Mouse (Mus musculus) heart, adult 2 months (tissue): Measurements from ENCODE around the gene E330021D16Rik. TPM values are rescaled to one million over a fixed set of nuclear protein-coding genes. Genes with fewer than 3 reads are reported as not detected.

Experiments
- DNase-seq, 2 experiments: peaks; one replicate each; pipeline ENCODE4 v3.0.0; 2021
- H3K27ac ChIP-seq: fragments of 200-600 bp; 2 replicates; pipeline ENCODE4 v1.8.1; 2022
- H3K27me3 ChIP-seq: fragments of 200-500 bp; 2 replicates; pipeline ENCODE4 v1.6.1; 2012; ENCODE audit warnings: mild to moderate bottlenecking, low read length, inconsistent platforms, mixed read lengths; ENCODE audit not compliant: control insufficient read depth, insufficient read depth
- H3K36me3 ChIP-seq: fragments of 200-500 bp; 2 replicates; pipeline ENCODE4 v1.6.1; 2012; ENCODE audit warnings: low read length, inconsistent platforms; ENCODE audit not compliant: control insufficient read depth, insufficient read depth
- H3K4me1 ChIP-seq: fragments of 200-500 bp; 2 replicates; pipeline ENCODE4 v1.6.1; 2011; ENCODE audit warnings: low read length; ENCODE audit not compliant: control insufficient read depth, insufficient read depth
- H3K4me3 ChIP-seq: fragments of 200-600 bp; 2 replicates; pipeline ENCODE4 v1.8.1; 2022
- H3K79me2 ChIP-seq: fragments of 200-500 bp; replicated peaks from 2 replicates; pipeline ENCODE4 v1.6.1; 2012; ENCODE audit warnings: mild to moderate bottlenecking, inconsistent platforms, low read length, moderate library complexity, mixed read lengths; ENCODE audit not compliant: control insufficient read depth, insufficient read depth
- H3K9ac ChIP-seq: fragments of 200-500 bp; 2 replicates; pipeline ENCODE4 v1.6.1; 2012; ENCODE audit warnings: low read depth, mild to moderate bottlenecking, control low read depth, inconsistent platforms, low read length, mixed read lengths
- CTCF ChIP-seq: fragments of 200-600 bp; IDR thresholded peaks from 2 replicates; pipeline ENCODE4 v1.8.1; 2022; ENCODE audit warnings: antibody characterized with exemption, mild to moderate bottlenecking, moderate library complexity
- EP300 ChIP-seq: fragments of 200-500 bp; IDR thresholded peaks from 2 replicates; pipeline ENCODE4 v1.6.1; 2011; ENCODE audit warnings: low read depth, low read length, control low read depth; ENCODE audit not compliant: insufficient read depth
- POLR2A ChIP-seq: fragments of 200-500 bp; IDR thresholded peaks from 2 replicates; pipeline ENCODE4 v1.6.1; 2011; ENCODE audit warnings: mild to moderate bottlenecking, low read depth, low read length, control low read depth; ENCODE audit not compliant: insufficient read depth
- WGBS: fragments of 180-500 bp; shearing (Covaris S2); methylation state at CpG from one replicate; pipeline ENCODE4 v1.1.7; 2018; 5-methylcytosine and 5-hydroxymethylcytosine counted together
- intact Hi-C: fragments of 180-260 bp; cut with DNase I; formaldehyde crosslinking; loops from one replicate; pipeline ENCODE4 v1.15.1; 2025
- polyA plus RNA-seq: library from polyadenylated mRNA; depleted of rRNA; stranded (reverse); fragments of >200 nt; gene quantifications from 2 replicates; pipeline ENCODE4 v1.2.3, GENCODE M21; 2012; rRNA removed
- total RNA-seq, 2 experiments: library from RNA; stranded (reverse); gene quantifications; 2 replicates each; pipeline ENCODE4 v1.2.3; 2021

Gene E330021D16Rik
- total and polyA plus RNA-seq, 3 experiments, result not detected

- no peaks in the 10 kb centered on the region; the same call in 1 of the 2 replicates for H3K4me1 ChIP-seq
- no peak overlapping the region for H3K27ac ChIP-seq
- no peak for DNase-seq
- 72% methylated on average over 4 of the region's 4 CpGs for WGBS
- H3K79me2 ChIP-seq, result no peaks in the 10 kb centered on the region
- no peak for TF ChIP-seq CTCF
- intact Hi-C loops, result no loop called here
- no peak overlapping the region for H3K4me3 ChIP-seq
- no peak overlapping the region for H3K9ac ChIP-seq
- no peaks in the 10 kb centered on the region for H3K36me3 ChIP-seq
- H3K27me3 ChIP-seq, result no peaks in the 10 kb centered on the region
These were observed 51.4 kb downstream of the E330021D16Rik start for GRCm38 (mm10) chr6:136364008-136364407.

- H3K27me3 ChIP-seq, result no peaks in the 10 kb centered on the region
- H3K36me3 ChIP-seq, result no peaks in the 10 kb centered on the region
- intact Hi-C loops, result no loop called here
- TF ChIP-seq POLR2A, result no peak
- TF ChIP-seq CTCF, result no peak
- TF ChIP-seq EP300, result no peak
- DNase-seq, result no peak
- no peak overlapping the region for H3K9ac ChIP-seq
- no peaks in the 10 kb centered on the region for H3K79me2 ChIP-seq
- H3K27ac ChIP-seq, result no peak overlapping the region
- no peaks in the 10 kb centered on the region; the same call in 1 of the 2 replicates for H3K4me1 ChIP-seq
- no peak overlapping the region for H3K4me3 ChIP-seq
- WGBS, result 81% methylated on average over 8 of the region's 8 CpGs
These were observed 52.1 kb downstream of the E330021D16Rik start for GRCm38 (mm10) chr6:136363313-136363712.

- 78% methylated on average over 5 of the region's 5 CpGs for WGBS
- H3K4me3 ChIP-seq, result no peak overlapping the region
- no peak for DNase-seq
- H3K27ac ChIP-seq, result no peak overlapping the region
- H3K36me3 ChIP-seq, result no peaks in the 10 kb centered on the region
- H3K9ac ChIP-seq, result no peak overlapping the region
- H3K27me3 ChIP-seq, result no peaks in the 10 kb centered on the region
- intact Hi-C loops, result no loop called here
- no peaks in the 10 kb centered on the region; the same call in 1 of the 2 replicates for H3K4me1 ChIP-seq
- TF ChIP-seq CTCF (no peak), POLR2A (no peak), EP300 (no peak)
- no peaks in the 10 kb centered on the region for H3K79me2 ChIP-seq
These were observed 56.9 kb downstream of the E330021D16Rik start for GRCm38 (mm10) chr6:136358471-136358870.

- Histone ChIP-seq H3K27ac (no peak overlapping the region), H3K4me3 (no peak overlapping the region), H3K36me3 (no peaks in the 10 kb centered on the region), H3K9ac (no peak overlapping the region), H3K27me3 (no peaks in the 10 kb centered on the region), H3K79me2 (no peaks in the 10 kb centered on the region), H3K4me1 (no peaks in the 10 kb centered on the region)
- peak; percentile 14 to 46 for DNase-seq
- intact Hi-C loops, result loop anchor here (1.0 kb wide), 2 partner anchors 446 to 909 kb away; no protein-coding TSS in a partner anchor
- TF ChIP-seq CTCF, result peak; percentile 83
- TF ChIP-seq POLR2A, result no peak
- no peak for TF ChIP-seq EP300
- WGBS, result 37% methylated on average over 11 of the region's 11 CpGs
These were observed 61.8 kb downstream of the E330021D16Rik start for GRCm38 (mm10) chr6:136353399-136354184.

Other genes with a start within 250 kb of the E330021D16Rik start
- not detected for gene Grin2b, start 242.1 kb downstream of the E330021D16Rik start, total RNA-seq
- under 0.01 and 0.02 TPM in 2 replicates for gene Grin2b, start 242.1 kb downstream of the E330021D16Rik start, polyA plus RNA-seq
- gene Gm8994, start 88.0 kb downstream of the E330021D16Rik start, total RNA-seq, result not detected
- not detected in 2 replicates for gene Gm8994, start 88.0 kb downstream of the E330021D16Rik start, polyA plus RNA-seq
- 10 to 100 TPM; 73.1 to 88.0 TPM for gene Atf7ip, start 90.6 kb upstream of the E330021D16Rik start, total RNA-seq
- 21.4 and 31.7 TPM in 2 replicates for gene Atf7ip, start 90.6 kb upstream of the E330021D16Rik start, polyA plus RNA-seq
- gene Plbd1, start 246.4 kb upstream of the E330021D16Rik start, total RNA-seq, result 10 to 100 TPM; 48.8 to 53.5 TPM
- gene Plbd1, start 246.4 kb upstream of the E330021D16Rik start, polyA plus RNA-seq, result 28.4 and 50.7 TPM in 2 replicates